Mouse (Mus musculus) midbrain, postnatal 0 days (tissue): Measurements from ENCODE around the gene Foxn3. TPM values are rescaled to one million over a fixed set of nuclear protein-coding genes. Genes with fewer than 3 reads are reported as not detected.
A peak's percentile ranks its signal among the peaks of the same experiment; 100 is the strongest.

Source experiments
- ATAC-seq: fragments of 200-750 bp; cut with Nextera tagmentation; 2 replicates; pipeline ENCODE4 v1.8.0; 2017; ENCODE audit warnings: moderate number of reproducible peaks, mild to moderate bottlenecking, moderate TSS enrichment, moderate library complexity; ENCODE audit not compliant: low FRiP score
- DNase-seq: peaks from one replicate; pipeline ENCODE4 v3.0.0-alpha.2; 2015; ENCODE audit warnings: low spot score
- H3K27ac ChIP-seq: fragments of 300-500 bp; sonication (generic); 2 replicates; pipeline ENCODE4 v1.5.1; 2014; ENCODE audit warnings: low read depth, mild to moderate bottlenecking, low read length, mixed read lengths
- H3K27me3 ChIP-seq: fragments of 300-500 bp; sonication (generic); 2 replicates; pipeline ENCODE4 v1.6.1; 2014; ENCODE audit warnings: low read length, control low read depth, mixed read lengths; ENCODE audit not compliant: insufficient read depth
- H3K36me3 ChIP-seq: fragments of 300-500 bp; sonication (generic); 2 replicates; pipeline ENCODE4 v1.6.1; 2014; ENCODE audit warnings: low read length, control low read depth, mixed read lengths; ENCODE audit not compliant: insufficient read depth
- H3K4me1 ChIP-seq: fragments of 300-500 bp; sonication (generic); 2 replicates; pipeline ENCODE4 v1.6.1; 2014; ENCODE audit warnings: mild to moderate bottlenecking, control low read depth, antibody characterized with exemption, low read length, mixed read lengths; ENCODE audit not compliant: insufficient read depth
- H3K4me2 ChIP-seq: fragments of 300-500 bp; sonication (generic); 2 replicates; pipeline ENCODE4 v1.6.1; 2014; ENCODE audit warnings: low read depth, mild to moderate bottlenecking, low read length, mixed read lengths; ENCODE audit not compliant: poor library complexity, severe bottlenecking
- H3K4me3 ChIP-seq: fragments of 300-500 bp; sonication (generic); 2 replicates; pipeline ENCODE4 v1.5.1; 2014; ENCODE audit warnings: low read depth, mild to moderate bottlenecking, low read length, moderate library complexity
- H3K9ac ChIP-seq: fragments of 300-500 bp; sonication (generic); replicated peaks from 2 replicates; pipeline ENCODE4 v1.6.1; 2014; ENCODE audit warnings: mild to moderate bottlenecking, low read length, moderate library complexity, mixed read lengths; ENCODE audit not compliant: poor library complexity, severe bottlenecking
- H3K9me3 ChIP-seq: fragments of 300-500 bp; sonication (generic); 2 replicates; pipeline ENCODE4 v1.6.1; 2016; ENCODE audit warnings: low read length, control low read depth
- CTCF ChIP-seq: IDR thresholded peaks from 2 replicates; pipeline ENCODE4 v1.5.1; 2016; ENCODE audit warnings: antibody characterized with exemption, mild to moderate bottlenecking
- WGBS: fragments of 180-500 bp; shearing (Covaris S2); extraction: QIAGEN DNeasy Blood & Tissue Kit; methylation state at CpG from one replicate; pipeline ENCODE4 v1.1.7; 2014; 5-methylcytosine and 5-hydroxymethylcytosine counted together
- polyA plus RNA-seq: library from polyadenylated mRNA; unstranded; fragments of >200 nt; fragmentation: Nextera tagmentation; extraction: Ambion mirVana; gene quantifications from 2 replicates; pipeline ENCODE4 v1.2.1, GENCODE M21; 2015
- total RNA-seq: library from RNA; depleted of rRNA; stranded (reverse); fragments of >200 nt; gene quantifications from 2 replicates; pipeline ENCODE4 v1.2.3, GENCODE M21; 2014

Gene Foxn3
- total and polyA plus RNA-seq, 2 experiments from 2014 or later: 38.9 to 72.7 TPM

- no peak for ATAC-seq
- Histone ChIP-seq H3K27ac (no peak overlapping the region), H3K4me2 (no peak overlapping the region), H3K4me3 (no peak overlapping the region), H3K9ac (no peak overlapping the region), H3K27me3 (no peaks in the 10 kb centered on the region), H3K36me3 (no peaks in the 10 kb centered on the region), H3K4me1 (peaks cover 11% of the 10 kb centered on the region), H3K9me3 (no peaks in the 10 kb centered on the region)
- 86% methylated on average over 9 of the region's 9 CpGs for WGBS
- no peak for DNase-seq
- TF ChIP-seq CTCF: no peak
These were observed 330.9 kb downstream of the Foxn3 start for GRCm38 (mm10) chr12:99232478-99232877.

GRCm38 (mm10) chr12:99231321-99231720, 332.1 kb downstream of the Foxn3 start:
- Histone ChIP-seq H3K36me3 (no peaks in the 10 kb centered on the region), H3K9ac (no peak overlapping the region), H3K4me2 (no peak overlapping the region), H3K27ac (no peak overlapping the region), H3K4me1 (peaks cover 10% of the 10 kb centered on the region), H3K27me3 (no peaks in the 10 kb centered on the region), H3K4me3 (no peak overlapping the region), H3K9me3 (no peaks in the 10 kb centered on the region)
- 44% methylated on average over 6 of the region's 6 CpGs for WGBS
- DNase-seq (no peak), ATAC-seq (no peak)
- TF ChIP-seq CTCF: no peak

- 0 out of 2 replicates have a peak, but pooled peaks cover 3% of the 10 kb centered on the region for H3K36me3 ChIP-seq
- no peak overlapping the region for H3K4me3 ChIP-seq
- 22% methylated on average over 5 of the region's 5 CpGs for WGBS
- no peak for TF ChIP-seq CTCF
- H3K27me3 ChIP-seq: no peaks in the 10 kb centered on the region
- no peaks in the 10 kb centered on the region for H3K9me3 ChIP-seq
- H3K27ac ChIP-seq: no peak overlapping the region
- ATAC-seq: no peak
- DNase-seq: no peak
- H3K4me2 ChIP-seq: no peak overlapping the region
- H3K4me1 ChIP-seq: peaks cover 10% of the 10 kb centered on the region
- H3K9ac ChIP-seq: no peak overlapping the region
These were observed 332.7 kb downstream of the Foxn3 start for GRCm38 (mm10) chr12:99230783-99231048.

GRCm38 (mm10) chr12:99229973-99230782, 333.2 kb downstream of the Foxn3 start:
- H3K4me2 ChIP-seq: no peak overlapping the region
- DNase-seq: no peak
- 0 out of 2 replicates have a peak, but pooled peaks cover 3% of the 10 kb centered on the region for H3K36me3 ChIP-seq
- ATAC-seq: no peak
- H3K9me3 ChIP-seq: no peaks in the 10 kb centered on the region
- WGBS: 23% methylated on average over 17 of the region's 17 CpGs
- TF ChIP-seq CTCF: no peak
- H3K27ac ChIP-seq: no peak overlapping the region
- no peak overlapping the region for H3K4me3 ChIP-seq
- H3K9ac ChIP-seq: no peak overlapping the region
- peaks cover 6% of the 10 kb centered on the region; the same call in 1 of the 2 replicates for H3K4me1 ChIP-seq
- no peaks in the 10 kb centered on the region for H3K27me3 ChIP-seq

- DNase-seq: peak; percentile 40
- no peak overlapping the region for H3K27ac ChIP-seq
- 0 out of 2 replicates have a peak, but pooled peaks cover 3% of the 10 kb centered on the region for H3K36me3 ChIP-seq
- no peaks in the 10 kb centered on the region for H3K27me3 ChIP-seq
- no peak for TF ChIP-seq CTCF
- H3K4me1 ChIP-seq: peaks cover 10% of the 10 kb centered on the region; the same call in 1 of the 2 replicates
- H3K9ac ChIP-seq: no peak overlapping the region
- WGBS: 82% methylated on average over 6 of the region's 6 CpGs
- H3K4me2 ChIP-seq: no peak overlapping the region
- H3K9me3 ChIP-seq: no peaks in the 10 kb centered on the region
- no peak for ATAC-seq
- H3K4me3 ChIP-seq: no peak overlapping the region
These were observed 335.9 kb downstream of the Foxn3 start for GRCm38 (mm10) chr12:99227313-99227952.
